Mouse (Mus musculus) brain, embryonic 14.5 days (tissue): ENCODE measurements around the gene Dpep1.

Source experiments
- CTCF ChIP-seq: fragments of 200-500 bp; IDR thresholded peaks from 2 replicates; pipeline ENCODE4 v1.5.1; 2012; ENCODE audit warnings: inconsistent platforms, mild to moderate bottlenecking, moderate library complexity, borderline replicate concordance; ENCODE audit not compliant: insufficient read depth, insufficient read length; ENCODE audit errors: extremely low read depth
- POLR2A ChIP-seq: fragments of 200-500 bp; IDR thresholded peaks from 2 replicates; pipeline ENCODE4 v1.6.1; 2012; ENCODE audit warnings: mild to moderate bottlenecking, inconsistent platforms, borderline replicate concordance; ENCODE audit not compliant: poor library complexity, insufficient read depth, insufficient read length, severe bottlenecking; ENCODE audit errors: extremely low read depth

DNA sequence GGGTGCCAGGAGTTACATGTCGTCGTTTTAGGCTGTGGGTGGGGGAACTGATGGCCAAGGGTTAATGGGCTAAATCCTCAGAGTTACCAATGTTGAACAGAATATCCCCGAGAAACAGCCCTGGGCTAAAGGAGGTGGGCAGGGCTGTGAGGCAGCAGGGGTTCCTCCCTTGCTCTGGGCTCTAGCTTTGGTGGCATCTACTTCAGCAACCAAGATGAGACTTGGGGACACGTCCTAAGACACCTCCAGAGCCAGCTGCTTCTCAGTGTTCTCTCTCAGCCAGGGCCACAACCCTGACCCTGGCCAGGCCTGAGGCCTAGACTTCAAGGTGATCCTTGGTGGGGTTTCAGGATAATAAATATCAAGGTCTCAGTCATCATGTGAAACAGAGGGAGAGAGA lies 47.3 kb upstream of the Dpep1 start:
- TF ChIP-seq CTCF (no peak), POLR2A (no peak)
